Mouse (Mus musculus) neural tube, embryonic 15.5 days (tissue): ENCODE measurements around the gene Fance. TPM values are rescaled to one million over a fixed set of nuclear protein-coding genes. Genes with fewer than 3 reads are reported as not detected.
"Not testable (repeated sequence)": the region's sequence is repeated elsewhere in the genome, so short reads cannot be mapped to it uniquely, and the experiment has no call there.

Source experiments
- ATAC-seq: fragments of 200-750 bp; cut with Nextera tagmentation; 2 replicates; pipeline ENCODE4 v1.8.0; 2017; ENCODE audit warnings: mild to moderate bottlenecking, moderate TSS enrichment, moderate library complexity; ENCODE audit not compliant: low FRiP score
- H3K27ac ChIP-seq: fragments of 300-500 bp; sonication (generic); replicated peaks from 2 replicates; pipeline ENCODE4 v1.5.1; 2015; ENCODE audit warnings: mild to moderate bottlenecking, inconsistent platforms
- H3K27me3 ChIP-seq: fragments of 300-500 bp; sonication (generic); replicated peaks from 2 replicates; pipeline ENCODE4 v1.6.1; 2015; ENCODE audit warnings: inconsistent platforms
- H3K36me3 ChIP-seq: fragments of 300-500 bp; sonication (generic); 2 replicates; pipeline ENCODE4 v1.6.1; 2015; ENCODE audit warnings: inconsistent platforms
- H3K4me1 ChIP-seq: fragments of 300-500 bp; sonication (generic); 2 replicates; pipeline ENCODE4 v1.6.1; 2015; ENCODE audit warnings: inconsistent platforms
- H3K4me2 ChIP-seq: fragments of 300-500 bp; sonication (generic); 2 replicates; pipeline ENCODE4 v1.6.1; 2015; ENCODE audit warnings: inconsistent platforms, mild to moderate bottlenecking, moderate library complexity
- H3K4me3 ChIP-seq: fragments of 300-500 bp; sonication (generic); replicated peaks from 2 replicates; pipeline ENCODE4 v1.5.1; 2015; ENCODE audit warnings: mild to moderate bottlenecking, inconsistent platforms
- H3K9ac ChIP-seq: fragments of 300-500 bp; sonication (generic); replicated peaks from 2 replicates; pipeline ENCODE4 v1.6.1; 2015; ENCODE audit warnings: mild to moderate bottlenecking, inconsistent platforms
- H3K9me3 ChIP-seq: fragments of 300-500 bp; sonication (generic); replicated peaks from 2 replicates; pipeline ENCODE4 v1.6.1; 2016; ENCODE audit warnings: inconsistent platforms
- WGBS: fragments of 180-500 bp; shearing (Covaris S2); methylation state at CpG from one replicate; pipeline ENCODE4 v1.1.7; 2015; ENCODE audit warnings: mixed read lengths; 5-methylcytosine and 5-hydroxymethylcytosine counted together
- polyA plus RNA-seq: library from polyadenylated mRNA; unstranded; fragments of >200 nt; fragmentation: Nextera tagmentation; extraction: Ambion mirVana; gene quantifications from 2 replicates; pipeline ENCODE4 v1.2.1, GENCODE M21; 2015

The Fance gene
- polyA plus RNA-seq, 1 experiment from 2014 or later, result 26.3 TPM

GRCm38 (mm10) chr17:28327673-28328325 is 14.5 kb downstream of the Fance start:
- Histone ChIP-seq H3K9me3 (no peaks in the 10 kb centered on the region), H3K9ac (peak overlapping the region; percentile 98), H3K27ac (peak overlapping the region; percentile 93), H3K4me2 (peak overlapping the region; percentile 90), H3K4me1 (peaks cover 37% of the 10 kb centered on the region), H3K27me3 (no peaks in the 10 kb centered on the region), H3K4me3 (peak overlapping the region; percentile 77), H3K36me3 (peaks cover 19% of the 10 kb centered on the region)
- 14% methylated on average over 22 of the region's 22 CpGs for WGBS
- peak; percentile 49 for ATAC-seq

DNA sequence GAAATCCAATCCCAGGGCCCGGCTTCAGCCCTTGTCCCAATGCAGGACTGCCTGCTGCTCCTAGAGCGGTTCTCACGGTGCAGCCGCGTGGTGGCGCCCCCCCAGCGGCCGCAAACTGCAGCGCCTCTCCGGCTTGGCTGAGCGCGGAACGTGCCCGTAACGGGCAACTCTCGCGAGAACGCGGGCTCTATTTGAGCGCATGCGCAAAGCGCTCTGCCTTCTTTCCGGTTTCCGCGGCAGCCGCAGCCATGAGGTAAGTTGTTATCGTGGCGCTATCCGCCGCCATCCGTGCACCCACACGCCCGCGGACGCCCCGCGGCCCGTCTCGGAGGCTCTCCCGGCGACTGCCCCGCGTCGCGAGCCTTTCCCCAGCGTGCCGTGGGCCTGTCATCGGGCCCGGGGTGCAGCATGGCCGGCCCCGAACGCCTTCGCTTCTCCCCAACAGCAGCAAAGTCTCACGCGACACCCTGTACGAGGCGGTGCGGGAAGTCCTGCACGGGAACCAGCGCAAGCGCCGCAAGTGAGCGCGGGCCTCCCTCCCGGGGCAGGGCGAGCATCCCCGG is 15.1 kb downstream of the Fance start, which contains the start of gene Rpl10a:
Gene Rpl10a (plus strand): TSS at position 106 of the 563 bp plus-strand sequence.
- no peaks in the 10 kb centered on the region for H3K27me3 ChIP-seq
- H3K4me3 ChIP-seq, result peak within 1 kb of the TSS; percentile 77
- H3K27ac ChIP-seq, result peak within 1 kb of the TSS; percentile 93
- peak within 1 kb of the TSS; percentile 98 for H3K9ac ChIP-seq
- WGBS, result under 1% methylated on average over 67 of the region's 67 CpGs
- ATAC-seq, result peak; percentile 88
- peaks cover 19% of the 10 kb centered on the region for H3K36me3 ChIP-seq
- no peaks in the 10 kb centered on the region for H3K9me3 ChIP-seq
- peak within 1 kb of the TSS; percentile 90 for H3K4me2 ChIP-seq
- H3K4me1 ChIP-seq, result peaks cover 42% of the 10 kb centered on the region

GRCm38 (mm10) chr17:28328946-28329345 is 15.6 kb downstream of the Fance start:
- peak overlapping the region; percentile 90 for H3K4me2 ChIP-seq
- ATAC-seq, result peak; percentile 30; the same call in 1 of the 2 replicates
- no peaks in the 10 kb centered on the region for H3K9me3 ChIP-seq
- 0% methylated on average over 25 of the region's 25 CpGs for WGBS
- H3K27ac ChIP-seq, result peak overlapping the region; percentile 93
- peaks cover 19% of the 10 kb centered on the region for H3K36me3 ChIP-seq
- H3K27me3 ChIP-seq, result no peaks in the 10 kb centered on the region
- peaks cover 44% of the 10 kb centered on the region for H3K4me1 ChIP-seq
- H3K4me3 ChIP-seq, result peak overlapping the region; percentile 77
- H3K9ac ChIP-seq, result peak overlapping the region; percentile 98

- H3K9me3 ChIP-seq, result no peaks in the 10 kb centered on the region
- peak overlapping the region; percentile 98 for H3K9ac ChIP-seq
- ATAC-seq, result no peak
- H3K4me2 ChIP-seq, result peak overlapping the region; percentile 90
- 6% methylated on average over 4 of the region's 4 CpGs for WGBS
- H3K36me3 ChIP-seq, result peaks cover 19% of the 10 kb centered on the region
- peak overlapping the region; percentile 77 for H3K4me3 ChIP-seq
- H3K4me1 ChIP-seq, result peaks cover 44% of the 10 kb centered on the region
- peak overlapping the region; percentile 18; the same call in 1 of the 2 replicates for H3K27ac ChIP-seq
- H3K27me3 ChIP-seq, result no peaks in the 10 kb centered on the region
These were observed 16.3 kb downstream of the Fance start for GRCm38 (mm10) chr17:28329503-28330231.

GRCm38 (mm10) chr17:28330232-28330546 is 16.9 kb downstream of the Fance start:
- Histone ChIP-seq H3K9ac (peak overlapping the region; percentile 98), H3K4me1 (peaks cover 44% of the 10 kb centered on the region), H3K4me3 (peak overlapping the region; percentile 77), H3K27me3 (no peaks in the 10 kb centered on the region), H3K36me3 (peaks cover 19% of the 10 kb centered on the region), H3K27ac (no peak overlapping the region), H3K4me2 (peak overlapping the region; percentile 90), H3K9me3 (no peaks in the 10 kb centered on the region)
- WGBS, result 44% methylated on average over 2 of the region's 2 CpGs
- ATAC-seq, result no peak

DNA sequence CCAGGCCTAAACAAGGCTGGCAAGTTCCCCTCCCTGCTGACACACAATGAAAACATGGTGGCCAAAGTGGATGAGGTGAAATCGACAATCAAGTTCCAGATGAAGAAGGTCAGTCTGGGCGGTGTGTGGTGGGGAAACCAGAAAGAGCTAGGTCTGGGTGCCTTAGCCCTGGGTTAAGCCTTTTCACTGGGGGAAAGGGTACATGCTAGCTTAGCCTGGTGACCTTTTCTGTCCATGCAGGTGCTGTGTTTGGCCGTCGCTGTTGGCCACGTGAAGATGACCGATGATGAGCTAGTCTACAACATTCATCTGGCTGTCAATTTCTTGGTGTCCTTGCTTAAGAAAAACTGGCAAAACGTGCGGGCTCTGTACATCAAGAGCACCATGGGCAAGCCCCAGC is 17.3 kb downstream of the Fance start:
- 72% methylated on average over 8 of the region's 8 CpGs for WGBS
- H3K27me3 ChIP-seq, H3K4me2 ChIP-seq, H3K27ac ChIP-seq, H3K9ac ChIP-seq, H3K9me3 ChIP-seq, H3K4me3 ChIP-seq, ATAC-seq: not testable (repeated sequence)
- Histone ChIP-seq H3K4me1 (peaks cover 44% of the 10 kb centered on the region), H3K36me3 (peaks cover 19% of the 10 kb centered on the region)

DNA sequence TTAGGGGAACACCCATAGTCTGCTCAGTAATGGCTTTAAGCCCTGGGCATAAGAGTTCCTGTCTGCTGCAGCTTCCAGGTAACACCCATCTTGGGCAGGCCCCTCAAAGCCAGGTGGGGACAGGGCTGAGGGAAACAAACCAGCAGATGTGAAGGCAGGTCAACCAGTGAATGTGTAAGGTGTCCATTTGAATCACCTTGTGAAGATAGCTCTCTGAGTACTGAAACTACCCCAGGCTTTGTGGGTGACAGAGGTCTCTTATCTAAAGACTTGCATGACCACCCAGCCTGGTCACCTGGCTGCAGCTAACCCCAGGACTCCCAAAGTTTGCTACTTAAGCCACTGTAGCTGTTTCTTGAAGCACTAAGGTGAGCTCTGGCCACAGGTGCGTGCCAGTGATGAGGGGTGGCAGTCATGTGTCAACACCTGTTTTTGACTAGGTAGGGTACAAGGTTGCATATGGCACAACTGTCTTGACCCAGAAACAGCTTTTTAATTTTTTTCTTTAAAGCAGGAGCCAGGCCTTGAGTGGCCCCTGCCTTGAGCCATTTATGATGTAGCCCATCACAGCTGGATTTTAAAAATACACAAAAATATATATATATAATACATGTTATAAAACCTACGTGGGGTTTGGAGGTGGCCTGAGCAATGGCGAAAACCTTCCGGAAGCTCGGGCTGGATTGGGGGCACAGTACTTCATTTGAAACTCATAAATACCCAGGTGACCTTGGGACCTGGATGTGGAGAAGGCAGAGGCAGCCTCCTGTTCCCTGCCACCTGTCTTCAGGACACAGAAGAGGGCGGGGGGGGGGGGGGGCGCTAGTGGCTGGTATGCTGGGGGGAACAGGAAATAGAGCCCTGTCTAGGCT is 18.2 kb downstream of the Fance start:
- Histone ChIP-seq H3K27me3 (no peaks in the 10 kb centered on the region), H3K4me2 (0 out of 2 replicates have a peak overlapping the region, but pooled peaks have one; percentile 5), H3K4me1 (peaks cover 44% of the 10 kb centered on the region), H3K9ac (no peak overlapping the region), H3K27ac (no peak overlapping the region), H3K4me3 (no peak overlapping the region), H3K9me3 (no peaks in the 10 kb centered on the region), H3K36me3 (peaks cover 19% of the 10 kb centered on the region)
- ATAC-seq, result no peak
- whole genome bisulfite sequencing, result 38% methylated on average over 5 of the region's 7 CpGs

- 48% methylated on average over 13 of the region's 13 CpGs for WGBS
- no peak overlapping the region for H3K4me2 ChIP-seq
- H3K27me3 ChIP-seq, result no peaks in the 10 kb centered on the region
- peaks cover 19% of the 10 kb centered on the region for H3K36me3 ChIP-seq
- peaks cover 44% of the 10 kb centered on the region for H3K4me1 ChIP-seq
- no peak overlapping the region for H3K9ac ChIP-seq
- no peak overlapping the region for H3K4me3 ChIP-seq
- H3K27ac ChIP-seq, result no peak overlapping the region
- H3K9me3 ChIP-seq, result no peaks in the 10 kb centered on the region
- no peak for ATAC-seq
These were observed 19.0 kb downstream of the Fance start for GRCm38 (mm10) chr17:28332113-28332914.

DNA sequence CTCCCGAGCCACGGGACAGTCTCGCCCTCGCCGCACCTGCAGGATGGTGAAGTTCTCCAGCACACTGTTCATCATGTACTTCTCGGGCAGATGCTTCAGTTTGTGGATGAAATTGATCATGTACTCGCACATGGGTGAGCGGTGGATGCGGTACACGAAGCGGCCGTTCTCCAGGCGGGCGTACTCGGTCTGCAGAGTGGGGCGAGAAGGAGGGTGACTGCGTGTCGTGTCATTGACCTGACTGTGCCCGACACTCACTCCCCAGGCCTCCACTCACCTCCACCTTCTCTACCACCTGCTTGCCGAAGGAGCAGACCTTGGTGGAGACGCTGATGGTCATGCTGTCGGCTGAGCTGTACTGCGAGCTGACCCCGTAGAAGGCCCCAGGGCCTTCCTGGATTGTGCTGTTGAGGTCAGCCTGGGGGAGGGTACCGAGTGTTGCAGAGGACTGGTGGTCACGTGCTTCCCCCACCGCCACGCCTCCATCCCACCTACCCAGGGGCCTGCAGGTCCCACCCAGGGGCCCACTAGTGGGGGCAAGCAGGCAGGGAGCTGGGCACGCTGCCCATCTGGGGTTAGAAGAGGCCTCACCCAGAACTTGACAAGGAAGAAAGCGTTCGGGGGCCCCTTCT is 19.7 kb downstream of the Fance start:
- Histone ChIP-seq H3K9me3 (no peaks in the 10 kb centered on the region), H3K4me2 (peak overlapping the region; percentile 20), H3K27me3 (no peaks in the 10 kb centered on the region), H3K9ac (0 out of 2 replicates have a peak overlapping the region, but pooled peaks have one; percentile 3), H3K4me1 (peaks cover 37% of the 10 kb centered on the region), H3K36me3 (peaks cover 19% of the 10 kb centered on the region), H3K27ac (no peak overlapping the region), H3K4me3 (no peak overlapping the region)
- WGBS, result 54% methylated on average over 31 of the region's 31 CpGs
- ATAC-seq, result no peak

DNA sequence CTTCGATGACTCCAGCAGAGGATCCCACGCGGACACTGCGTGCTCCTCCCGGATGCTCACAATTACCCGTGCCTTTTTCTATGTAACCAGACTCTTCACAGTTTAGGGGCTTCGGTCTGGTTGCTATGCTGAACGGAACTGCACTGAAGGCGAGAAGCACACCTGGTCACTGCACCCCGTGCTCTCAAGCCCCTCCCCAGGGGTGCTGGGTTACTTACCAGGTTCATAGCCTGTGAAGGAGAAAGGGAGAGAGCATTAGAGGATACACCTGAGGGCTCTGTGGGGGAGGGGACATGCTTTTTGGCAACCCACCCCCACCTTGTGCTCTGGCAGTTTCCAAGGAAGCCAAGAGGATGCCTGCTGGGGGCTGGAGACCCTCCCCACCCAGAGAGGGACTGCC is 21.9 kb downstream of the Fance start:
- Histone ChIP-seq H3K36me3 (peaks cover 10% of the 10 kb centered on the region), H3K9me3 (no peaks in the 10 kb centered on the region), H3K4me3 (no peak overlapping the region), H3K27me3 (no peaks in the 10 kb centered on the region), H3K9ac (no peak overlapping the region), H3K27ac (no peak overlapping the region), H3K4me1 (peaks cover 22% of the 10 kb centered on the region), H3K4me2 (no peak overlapping the region)
- ATAC-seq, result no peak
- 74% methylated on average over 10 of the region's 10 CpGs for WGBS
